Mouse (Mus musculus) forebrain, embryonic 14.5 days (tissue): ENCODE data around the gene Creb3. TPM values are rescaled to one million over a fixed set of nuclear protein-coding genes. Genes with fewer than 3 reads are reported as not detected.
"Not testable (repeated sequence)": the region's sequence is repeated elsewhere in the genome, so short reads cannot be mapped to it uniquely, and the experiment has no call there.

ENCODE experiments used
- ATAC-seq: fragments of 200-750 bp; cut with Nextera tagmentation; 2 replicates; pipeline ENCODE4 v1.8.0; 2017; ENCODE audit warnings: mild to moderate bottlenecking, moderate library complexity
- DNase-seq: peaks from one replicate; pipeline ENCODE4 v3.0.0-alpha.2; 2015; ENCODE audit warnings: low spot score
- H3K27ac ChIP-seq: fragments of 300-500 bp; sonication (generic); 2 replicates; pipeline ENCODE4 v1.5.1; 2014; ENCODE audit warnings: low read depth, mild to moderate bottlenecking, control low read depth, low read length, moderate library complexity
- H3K27me3 ChIP-seq: fragments of 300-500 bp; sonication (generic); replicated peaks from 2 replicates; pipeline ENCODE4 v1.6.1; 2014; ENCODE audit warnings: low read length, control low read depth, mixed read lengths; ENCODE audit not compliant: control insufficient read depth, insufficient read depth
- H3K36me3 ChIP-seq: fragments of 300-500 bp; sonication (generic); 2 replicates; pipeline ENCODE4 v1.6.1; 2014; ENCODE audit warnings: low read length, control low read depth; ENCODE audit not compliant: control insufficient read depth, insufficient read depth
- H3K4me1 ChIP-seq: fragments of 300-500 bp; sonication (generic); 2 replicates; pipeline ENCODE4 v1.6.1; 2014; ENCODE audit warnings: antibody characterized with exemption, low read length, control low read depth; ENCODE audit not compliant: control insufficient read depth, insufficient read depth
- H3K4me2 ChIP-seq: fragments of 300-500 bp; sonication (generic); 2 replicates; pipeline ENCODE4 v1.6.1; 2014; ENCODE audit warnings: mild to moderate bottlenecking, control low read depth, low read length
- H3K4me3 ChIP-seq: fragments of 300-500 bp; sonication (generic); 2 replicates; pipeline ENCODE4 v1.5.1; 2014; ENCODE audit warnings: low read depth, low read length, control low read depth
- H3K9ac ChIP-seq: fragments of 300-500 bp; sonication (generic); 2 replicates; pipeline ENCODE4 v1.6.1; 2014; ENCODE audit warnings: mild to moderate bottlenecking, low read length, control low read depth, moderate library complexity
- H3K9me3 ChIP-seq: fragments of 300-500 bp; sonication (generic); replicated peaks from 2 replicates; pipeline ENCODE4 v1.6.1; 2016; ENCODE audit warnings: low read length, control low read depth, mixed read lengths; ENCODE audit not compliant: control insufficient read depth
- WGBS: fragments of 180-500 bp; shearing (Covaris S2); extraction: QIAGEN DNeasy Blood & Tissue Kit; methylation state at CpG from one replicate; pipeline ENCODE4 v1.1.7; 2014; 5-methylcytosine and 5-hydroxymethylcytosine counted together
- polyA plus RNA-seq: library from polyadenylated mRNA; unstranded; fragments of >200 nt; fragmentation: Nextera tagmentation; extraction: Ambion mirVana; gene quantifications from 2 replicates; pipeline ENCODE4 v1.2.1, GENCODE M21; 2014

Creb3 gene
- polyA plus RNA-seq, 1 experiment from 2014 or later, result 88.4 TPM

DNA sequence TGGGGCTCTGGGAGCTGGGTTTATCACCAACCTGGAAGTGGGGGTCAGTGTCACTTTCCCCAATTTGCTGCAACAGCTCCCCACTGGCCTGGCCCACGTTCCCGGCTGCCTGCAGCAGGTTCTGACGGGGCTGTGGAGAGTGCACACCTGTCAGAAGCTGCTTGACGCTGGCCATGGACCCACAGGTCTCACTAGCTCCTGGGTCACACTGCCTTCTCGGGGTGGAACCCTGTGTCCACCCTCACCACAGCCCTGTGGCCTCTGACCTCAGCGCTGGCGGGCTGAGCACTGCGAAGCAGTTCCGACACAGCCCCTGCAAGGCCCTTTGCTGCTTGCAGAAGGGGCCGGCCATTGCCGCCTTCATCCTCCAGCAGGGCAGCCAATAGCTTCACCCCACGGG lies 13.1 kb upstream of the Creb3 start:
- no peak overlapping the region for H3K9ac ChIP-seq
- no peak overlapping the region for H3K4me2 ChIP-seq
- DNase-seq, result no peak
- H3K36me3 ChIP-seq, result peaks cover 100% of the 10 kb centered on the region
- H3K27me3 ChIP-seq, result no peaks in the 10 kb centered on the region
- no peak for ATAC-seq
- 94% methylated on average over 12 of the region's 12 CpGs for WGBS
- H3K27ac ChIP-seq, result no peak overlapping the region
- no peak overlapping the region for H3K4me3 ChIP-seq
- no peaks in the 10 kb centered on the region for H3K4me1 ChIP-seq
- no peaks in the 10 kb centered on the region for H3K9me3 ChIP-seq

- not testable (repeated sequence) for H3K27me3 ChIP-seq, H3K27ac ChIP-seq, H3K4me2 ChIP-seq, ATAC-seq, H3K9me3 ChIP-seq, DNase-seq, H3K9ac ChIP-seq, H3K4me3 ChIP-seq, H3K4me1 ChIP-seq
- peaks cover 99% of the 10 kb centered on the region for H3K36me3 ChIP-seq
- WGBS, result 88% methylated on average over 6 of the region's 6 CpGs
Observed at GRCm38 (mm10) chr4:43551854-43552253, 10.3 kb upstream of the Creb3 start.

- WGBS, result 99% methylated on average over 5 of the region's 5 CpGs
- no peak overlapping the region for H3K4me2 ChIP-seq
- H3K9ac ChIP-seq, result no peak overlapping the region
- ATAC-seq, result no peak
- H3K27me3 ChIP-seq, result no peaks in the 10 kb centered on the region
- DNase-seq, result no peak
- no peak overlapping the region for H3K4me3 ChIP-seq
- H3K27ac ChIP-seq, result no peak overlapping the region
- no peaks in the 10 kb centered on the region for H3K4me1 ChIP-seq
- H3K9me3 ChIP-seq, result no peaks in the 10 kb centered on the region
- H3K36me3 ChIP-seq, result peaks cover 95% of the 10 kb centered on the region
Observed at GRCm38 (mm10) chr4:43552437-43552836, 9.7 kb upstream of the Creb3 start.

GRCm38 (mm10) chr4:43553891-43554290 lies 8.2 kb upstream of the Creb3 start:
- Histone ChIP-seq H3K4me1 (no peaks in the 10 kb centered on the region), H3K9me3 (no peaks in the 10 kb centered on the region), H3K27ac (no peak overlapping the region), H3K36me3 (peaks cover 80% of the 10 kb centered on the region), H3K4me2 (no peak overlapping the region), H3K9ac (no peak overlapping the region), H3K27me3 (no peaks in the 10 kb centered on the region), H3K4me3 (no peak overlapping the region)
- ATAC-seq (no peak), DNase-seq (no peak)

DNA sequence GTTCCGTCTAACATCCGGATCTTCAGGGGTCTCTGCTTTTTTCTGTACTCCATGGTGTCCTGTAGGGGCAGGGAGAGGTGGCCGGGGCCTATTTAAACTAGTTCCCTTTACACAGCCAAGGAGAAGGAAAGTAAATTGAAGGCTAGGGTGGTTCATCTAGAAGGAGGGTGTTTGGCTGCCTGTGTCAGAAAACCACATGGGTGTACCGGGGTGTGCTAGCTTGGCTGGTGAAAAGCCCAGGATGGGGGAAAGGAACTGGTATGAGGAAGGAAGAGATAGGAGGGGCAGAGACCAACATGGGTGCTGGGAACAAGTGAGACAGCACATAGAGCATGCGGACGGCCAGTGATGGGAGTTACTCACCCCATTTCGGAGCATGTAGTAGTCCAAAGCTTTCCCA lies 6.2 kb upstream of the Creb3 start:
- H3K4me3 ChIP-seq, result no peak overlapping the region
- H3K9ac ChIP-seq, result no peak overlapping the region
- WGBS, result 96% methylated on average over 7 of the region's 7 CpGs
- no peak overlapping the region for H3K4me2 ChIP-seq
- H3K4me1 ChIP-seq, result peaks cover 3% of the 10 kb centered on the region
- H3K9me3 ChIP-seq, result no peaks in the 10 kb centered on the region
- no peak overlapping the region for H3K27ac ChIP-seq
- H3K27me3 ChIP-seq, result no peaks in the 10 kb centered on the region
- H3K36me3 ChIP-seq, result peaks cover 60% of the 10 kb centered on the region
- ATAC-seq, result no peak
- DNase-seq, result no peak

- Histone ChIP-seq H3K4me3 (no peak overlapping the region), H3K4me1 (peaks cover 11% of the 10 kb centered on the region), H3K36me3 (peaks cover 38% of the 10 kb centered on the region), H3K27ac (no peak overlapping the region), H3K4me2 (0 out of 2 replicates have a peak overlapping the region, but pooled peaks have one; percentile 21), H3K9ac (no peak overlapping the region; the same call in 1 of the 2 replicates), H3K27me3 (no peaks in the 10 kb centered on the region), H3K9me3 (no peaks in the 10 kb centered on the region)
- WGBS, result 67% methylated on average over 5 of the region's 5 CpGs
- DNase-seq, result no peak
- no peak for ATAC-seq
Observed at GRCm38 (mm10) chr4:43558028-43558630, 4.0 kb upstream of the Creb3 start.

- DNase-seq (peak; percentile 8), ATAC-seq (no peak)
- H3K36me3 ChIP-seq, result peaks cover 31% of the 10 kb centered on the region
- no peak overlapping the region for H3K4me3 ChIP-seq
- H3K9ac ChIP-seq, result peak overlapping the region; percentile 33; the same call in 1 of the 2 replicates
- 40% methylated on average over 13 of the region's 13 CpGs for WGBS
- H3K4me2 ChIP-seq, result peak overlapping the region; percentile 21
- no peak overlapping the region for H3K27ac ChIP-seq
- H3K9me3 ChIP-seq, result no peaks in the 10 kb centered on the region
- H3K27me3 ChIP-seq, result no peaks in the 10 kb centered on the region
- H3K4me1 ChIP-seq, result peaks cover 18% of the 10 kb centered on the region
Observed at GRCm38 (mm10) chr4:43558631-43559356, 3.3 kb upstream of the Creb3 start.

DNA sequence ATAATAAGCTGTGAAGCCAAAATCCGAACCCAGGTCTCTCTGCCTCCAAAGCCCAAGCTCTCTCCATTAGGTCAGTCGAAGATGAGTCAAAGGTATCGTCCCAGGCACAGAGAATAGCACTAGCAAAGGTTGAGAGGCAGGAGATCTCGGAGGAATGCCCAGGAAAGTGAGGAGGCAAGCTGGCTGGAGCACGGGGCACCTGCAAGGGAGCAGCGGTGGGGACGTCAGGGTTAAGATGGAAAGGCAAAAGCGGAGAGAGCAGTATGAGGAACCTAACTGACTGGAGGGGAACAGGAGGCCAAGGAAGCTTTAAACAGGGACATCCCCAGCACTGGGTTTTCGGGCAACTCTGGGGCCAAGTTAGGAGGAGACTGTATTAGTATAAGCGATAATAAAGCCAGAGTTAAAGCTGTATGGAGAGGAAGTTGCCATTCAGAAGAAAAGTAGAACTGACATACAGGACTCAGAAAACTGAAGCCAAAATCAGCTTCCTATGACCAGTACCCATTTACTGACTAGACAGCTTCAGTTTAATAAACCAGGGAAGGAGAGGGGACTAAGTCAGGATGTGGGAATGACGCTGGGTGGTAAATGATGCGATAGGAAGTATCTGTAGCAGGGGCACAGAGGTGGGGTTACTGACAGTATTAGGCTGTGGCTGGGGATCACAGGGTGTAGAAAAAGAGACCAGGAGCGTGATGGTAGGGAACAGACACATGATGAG lies 2.5 kb upstream of the Creb3 start:
- DNase-seq, result no peak
- Histone ChIP-seq H3K9me3 (no peaks in the 10 kb centered on the region), H3K4me2 (no peak overlapping the region), H3K27ac (no peak overlapping the region), H3K27me3 (no peaks in the 10 kb centered on the region), H3K9ac (no peak overlapping the region), H3K36me3 (peaks cover 24% of the 10 kb centered on the region), H3K4me3 (no peak overlapping the region), H3K4me1 (peaks cover 21% of the 10 kb centered on the region)
- WGBS, result 87% methylated on average over 13 of the region's 13 CpGs
- ATAC-seq, result no peak

DNA sequence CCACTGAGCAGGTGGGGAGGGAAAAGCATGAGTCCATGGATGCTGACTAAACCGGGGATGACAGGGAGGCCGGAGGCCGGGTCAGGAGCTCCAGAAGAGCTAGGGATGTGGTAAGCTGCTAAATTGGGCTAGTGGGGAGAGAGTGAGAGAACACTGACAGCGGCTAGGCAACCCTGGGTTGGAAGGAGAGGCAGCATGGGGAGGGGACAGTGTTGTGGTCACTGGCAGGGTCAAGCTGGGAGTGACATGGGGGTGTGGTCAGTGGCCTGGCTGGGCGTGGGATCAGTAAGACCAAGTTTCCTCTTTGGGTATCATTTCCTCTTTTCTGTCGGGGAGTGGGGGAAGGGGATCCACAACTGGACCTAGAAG lies 1.9 kb upstream of the Creb3 start:
- no peak overlapping the region for H3K9ac ChIP-seq
- no peak for DNase-seq
- H3K4me1 ChIP-seq, result peaks cover 21% of the 10 kb centered on the region
- ATAC-seq, result no peak
- no peaks in the 10 kb centered on the region for H3K27me3 ChIP-seq
- H3K4me2 ChIP-seq, result peak overlapping the region; percentile 89; the same call in 1 of the 2 replicates
- H3K9me3 ChIP-seq, result no peaks in the 10 kb centered on the region
- H3K27ac ChIP-seq, result no peak overlapping the region
- no peak overlapping the region for H3K4me3 ChIP-seq
- H3K36me3 ChIP-seq, result peaks cover 24% of the 10 kb centered on the region
- WGBS, result 65% methylated on average over 6 of the region's 6 CpGs
